Mouse (Mus musculus): ENCODE measurements around the gene Crcp.
A peak's percentile ranks its signal among the peaks of the same experiment; 100 is the strongest.

Gene Crcp

GRCm38 (mm10) chr5:130059413-130060328 is 30.6 kb downstream of the Crcp start:
- no peak for DNase-seq

- DNase-seq, result no peak
These were observed 31.2 kb downstream of the Crcp start for GRCm38 (mm10) chr5:130060329-130060665.

GRCm38 (mm10) chr5:130062096-130062495 is 33.0 kb downstream of the Crcp start:
- no peak for DNase-seq

GRCm38 (mm10) chr5:130063760-130064159 is 34.7 kb downstream of the Crcp start:
- DNase-seq, result no peak

GRCm38 (mm10) chr5:130065579-130065978 is 36.5 kb downstream of the Crcp start:
- DNase-seq, result no peak

GRCm38 (mm10) chr5:130067841-130068264 is 38.8 kb downstream of the Crcp start:
- DNase-seq, result no peak

- DNase-seq, result no peak
These were observed 43.9 kb downstream of the Crcp start, which contains the start of gene Tpst1 for GRCm38 (mm10) chr5:130073026-130073425. Gene Tpst1 (plus strand): TSS chr5:130073326.

GRCm38 (mm10) chr5:130074491-130074890 is 45.4 kb downstream of the Crcp start:
- DNase-seq, result peak; percentile 58 to 70

GRCm38 (mm10) chr5:130076396-130076795 is 47.3 kb downstream of the Crcp start:
- no peak for DNase-seq

- no peak for DNase-seq
These were observed 49.2 kb downstream of the Crcp start for GRCm38 (mm10) chr5:130078096-130078833.

GRCm38 (mm10) chr5:130078834-130079156 is 49.7 kb downstream of the Crcp start:
- no peak for DNase-seq

- DNase-seq, result peak; percentile 93 to 94
These were observed 50.3 kb downstream of the Crcp start for GRCm38 (mm10) chr5:130079202-130080050.

- no peak for DNase-seq
These were observed 51.1 kb downstream of the Crcp start for GRCm38 (mm10) chr5:130080051-130080681.

GRCm38 (mm10) chr5:130081181-130081881 is 52.2 kb downstream of the Crcp start:
- no peak for DNase-seq

- DNase-seq, result no peak
These were observed 53.3 kb downstream of the Crcp start for GRCm38 (mm10) chr5:130082431-130082830.

- no peak for DNase-seq
These were observed 55.2 kb downstream of the Crcp start for GRCm38 (mm10) chr5:130084271-130084670.

GRCm38 (mm10) chr5:130088008-130088407 is 58.9 kb downstream of the Crcp start:
- DNase-seq, result no peak

- DNase-seq, result no peak
These were observed 59.5 kb downstream of the Crcp start for GRCm38 (mm10) chr5:130088612-130089011.

- no peak for DNase-seq
These were observed 60.1 kb downstream of the Crcp start for GRCm38 (mm10) chr5:130089177-130089576.

GRCm38 (mm10) chr5:130089626-130090393 is 60.7 kb downstream of the Crcp start:
- DNase-seq, result no peak

GRCm38 (mm10) chr5:130096754-130097153 is 67.7 kb downstream of the Crcp start:
- DNase-seq, result peak; percentile 24 to 53
